Mouse (Mus musculus) embryonic facial prominence, embryonic 13.5 days (tissue): ENCODE measurements around the gene Degs1. TPM values are rescaled to one million over a fixed set of nuclear protein-coding genes. Genes with fewer than 3 reads are reported as not detected.

ENCODE experiments used
- ATAC-seq: fragments of 200-750 bp; cut with Nextera tagmentation; 2 replicates; pipeline ENCODE4 v1.8.0; 2017; ENCODE audit warnings: low read depth; ENCODE audit not compliant: insufficient number of reproducible peaks, insufficient read depth, low FRiP score, low TSS enrichment
- H3K27ac ChIP-seq: fragments of 300-500 bp; sonication (generic); 2 replicates; pipeline ENCODE4 v1.5.1; 2015; ENCODE audit warnings: moderate library complexity, mild to moderate bottlenecking, inconsistent platforms
- H3K27me3 ChIP-seq: fragments of 300-500 bp; sonication (generic); 2 replicates; pipeline ENCODE4 v1.6.1; 2015; ENCODE audit warnings: mild to moderate bottlenecking, inconsistent platforms
- H3K36me3 ChIP-seq: fragments of 300-500 bp; sonication (generic); 2 replicates; pipeline ENCODE4 v1.6.1; 2015; ENCODE audit warnings: mild to moderate bottlenecking, inconsistent platforms
- H3K4me1 ChIP-seq: fragments of 300-500 bp; sonication (generic); 2 replicates; pipeline ENCODE4 v1.6.1; 2015; ENCODE audit warnings: inconsistent platforms
- H3K4me2 ChIP-seq: fragments of 300-500 bp; sonication (generic); 2 replicates; pipeline ENCODE4 v1.6.1; 2015; ENCODE audit warnings: moderate library complexity, mild to moderate bottlenecking, inconsistent platforms
- H3K4me3 ChIP-seq: fragments of 300-500 bp; sonication (generic); 2 replicates; pipeline ENCODE4 v1.5.1; 2015; ENCODE audit warnings: mild to moderate bottlenecking, inconsistent platforms
- H3K9ac ChIP-seq: fragments of 300-500 bp; sonication (generic); 2 replicates; pipeline ENCODE4 v1.6.1; 2015; ENCODE audit warnings: mild to moderate bottlenecking, inconsistent platforms
- H3K9me3 ChIP-seq: fragments of 300-500 bp; sonication (generic); 2 replicates; pipeline ENCODE4 v1.6.1; 2016; ENCODE audit warnings: inconsistent platforms
- WGBS: fragments of 180-500 bp; shearing (Covaris S2); methylation state at CpG from one replicate; pipeline ENCODE4 v1.1.7; 2015; ENCODE audit warnings: mixed read lengths; 5-methylcytosine and 5-hydroxymethylcytosine counted together
- polyA plus RNA-seq: library from polyadenylated mRNA; unstranded; fragments of >200 nt; fragmentation: Nextera tagmentation; extraction: Ambion mirVana; gene quantifications from 2 replicates; pipeline ENCODE4 v1.2.1, GENCODE M21; 2015

Degs1 gene
- polyA plus RNA-seq, 1 experiment from 2014 or later: 100 TPM

DNA sequence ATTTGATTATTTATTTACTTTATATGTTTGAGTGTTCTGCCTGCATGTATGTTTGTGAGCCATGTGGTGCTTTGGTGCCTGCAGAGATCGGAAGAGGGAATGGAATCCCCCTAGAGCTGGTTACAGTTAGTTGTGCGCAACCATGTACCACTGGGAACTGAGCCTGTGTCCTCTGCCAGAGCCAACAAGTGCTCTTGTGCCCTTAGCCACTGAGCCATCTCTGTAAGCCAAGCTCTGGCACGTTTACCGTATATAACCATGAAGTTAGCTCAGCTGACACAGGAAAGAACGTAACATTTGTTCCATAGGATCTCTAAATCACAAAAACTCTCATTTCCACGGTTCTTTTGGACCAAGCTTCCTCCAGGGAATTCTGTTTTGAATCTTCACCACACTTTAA lies 2.6 kb downstream of the Degs1 start:
- 59% methylated on average over 6 of the region's 6 CpGs for WGBS
- no peaks in the 10 kb centered on the region for H3K9me3 ChIP-seq
- H3K36me3 ChIP-seq: peaks cover 41% of the 10 kb centered on the region
- H3K4me3 ChIP-seq: no peak overlapping the region
- H3K9ac ChIP-seq: 0 out of 2 replicates have a peak overlapping the region, but pooled peaks have one; percentile 11
- H3K27ac ChIP-seq: no peak overlapping the region
- peak overlapping the region; percentile 84 for H3K4me2 ChIP-seq
- ATAC-seq: no peak
- peaks cover 27% of the 10 kb centered on the region for H3K4me1 ChIP-seq
- H3K27me3 ChIP-seq: no peaks in the 10 kb centered on the region

GRCm38 (mm10) chr1:182279436-182279835 lies 3.2 kb downstream of the Degs1 start:
- H3K4me2 ChIP-seq: no peak overlapping the region
- no peaks in the 10 kb centered on the region for H3K9me3 ChIP-seq
- no peak overlapping the region for H3K27ac ChIP-seq
- no peak overlapping the region for H3K9ac ChIP-seq
- no peaks in the 10 kb centered on the region for H3K27me3 ChIP-seq
- 73% methylated on average over 4 of the region's 4 CpGs for WGBS
- H3K4me3 ChIP-seq: no peak overlapping the region
- peaks cover 27% of the 10 kb centered on the region for H3K4me1 ChIP-seq
- peaks cover 46% of the 10 kb centered on the region for H3K36me3 ChIP-seq
- ATAC-seq: no peak

DNA sequence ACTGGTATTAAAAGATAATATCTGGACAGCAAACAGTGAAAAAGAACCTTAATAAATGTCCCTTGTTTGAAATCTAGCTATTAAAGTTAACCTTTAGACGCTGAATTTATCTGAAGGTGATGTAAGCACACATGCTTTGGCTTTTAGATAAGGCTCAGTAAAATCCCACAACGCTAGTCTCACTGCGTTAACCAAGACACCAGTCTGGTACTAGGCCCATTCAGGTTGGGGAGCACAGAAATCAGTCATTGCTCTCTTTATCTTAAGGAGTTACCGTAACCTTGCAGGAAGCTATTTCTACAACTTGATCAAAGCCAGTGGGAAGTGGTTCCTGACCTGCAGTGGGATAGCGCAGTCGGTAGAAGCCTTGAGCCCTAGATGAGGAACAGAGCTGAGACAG lies 7.5 kb downstream of the Degs1 start:
- no peak for ATAC-seq
- 95% methylated on average over 6 of the region's 6 CpGs for WGBS
- H3K9ac ChIP-seq: no peak overlapping the region
- H3K27ac ChIP-seq: no peak overlapping the region
- no peak overlapping the region for H3K4me2 ChIP-seq
- no peaks in the 10 kb centered on the region for H3K27me3 ChIP-seq
- no peak overlapping the region for H3K4me3 ChIP-seq
- peaks cover 67% of the 10 kb centered on the region for H3K36me3 ChIP-seq
- peaks cover 3% of the 10 kb centered on the region for H3K4me1 ChIP-seq
- no peaks in the 10 kb centered on the region for H3K9me3 ChIP-seq

GRCm38 (mm10) chr1:182271632-182272031 lies 11.0 kb downstream of the Degs1 start:
- Histone ChIP-seq H3K27me3 (no peaks in the 10 kb centered on the region), H3K27ac (no peak overlapping the region), H3K9ac (no peak overlapping the region), H3K36me3 (peaks cover 40% of the 10 kb centered on the region), H3K4me1 (no peaks in the 10 kb centered on the region), H3K4me2 (no peak overlapping the region), H3K4me3 (no peak overlapping the region), H3K9me3 (no peaks in the 10 kb centered on the region)
- WGBS: 80% methylated on average over 5 of the region's 5 CpGs
- no peak for ATAC-seq

- no peaks in the 10 kb centered on the region for H3K4me1 ChIP-seq
- WGBS: 80% methylated on average over 5 of the region's 5 CpGs
- H3K4me2 ChIP-seq: no peak overlapping the region
- H3K4me3 ChIP-seq: no peak overlapping the region
- peaks cover 36% of the 10 kb centered on the region for H3K36me3 ChIP-seq
- no peaks in the 10 kb centered on the region for H3K27me3 ChIP-seq
- no peak overlapping the region for H3K9ac ChIP-seq
- H3K9me3 ChIP-seq: no peaks in the 10 kb centered on the region
- no peak for ATAC-seq
- H3K27ac ChIP-seq: no peak overlapping the region
Observed at GRCm38 (mm10) chr1:182271130-182271529, 11.5 kb downstream of the Degs1 start.

GRCm38 (mm10) chr1:182268317-182268716 lies 14.3 kb downstream of the Degs1 start:
- Histone ChIP-seq H3K27ac (no peak overlapping the region), H3K27me3 (no peaks in the 10 kb centered on the region), H3K4me2 (no peak overlapping the region), H3K9me3 (no peaks in the 10 kb centered on the region), H3K4me3 (no peak overlapping the region), H3K4me1 (no peaks in the 10 kb centered on the region), H3K36me3 (peaks cover 10% of the 10 kb centered on the region), H3K9ac (no peak overlapping the region)
- ATAC-seq: no peak
- 60% methylated on average over 4 of the region's 4 CpGs for WGBS

DNA sequence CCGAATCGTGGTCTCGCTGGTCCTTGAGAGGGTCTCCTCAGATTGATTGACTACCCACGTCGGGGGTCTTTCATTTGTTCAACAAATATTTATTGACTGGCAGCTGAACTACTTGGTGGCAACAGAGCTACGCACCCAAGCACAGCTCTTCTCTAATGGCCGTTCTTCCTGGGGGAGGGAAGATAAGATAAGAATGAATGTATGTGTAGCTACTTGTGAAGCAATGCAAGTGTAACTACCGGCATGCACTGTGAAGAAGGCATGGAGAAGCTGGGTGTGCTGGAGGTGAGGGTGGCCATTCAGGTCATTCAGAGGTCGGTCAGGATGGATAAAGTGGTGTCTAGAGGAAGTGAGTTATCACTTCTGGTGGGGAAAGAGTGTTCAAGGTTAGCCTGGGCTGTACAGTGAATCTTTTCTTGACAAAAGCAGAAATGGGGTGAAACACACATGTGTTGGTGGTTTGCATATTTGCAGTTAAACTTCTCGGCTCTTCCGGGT lies 16.5 kb downstream of the Degs1 start:
- Histone ChIP-seq H3K36me3 (no peaks in the 10 kb centered on the region), H3K4me2 (no peak overlapping the region), H3K4me3 (no peak overlapping the region), H3K27ac (no peak overlapping the region), H3K9me3 (no peaks in the 10 kb centered on the region), H3K27me3 (no peaks in the 10 kb centered on the region), H3K4me1 (no peaks in the 10 kb centered on the region), H3K9ac (no peak overlapping the region)
- ATAC-seq: no peak
- 93% methylated on average over 11 of the region's 11 CpGs for WGBS

DNA sequence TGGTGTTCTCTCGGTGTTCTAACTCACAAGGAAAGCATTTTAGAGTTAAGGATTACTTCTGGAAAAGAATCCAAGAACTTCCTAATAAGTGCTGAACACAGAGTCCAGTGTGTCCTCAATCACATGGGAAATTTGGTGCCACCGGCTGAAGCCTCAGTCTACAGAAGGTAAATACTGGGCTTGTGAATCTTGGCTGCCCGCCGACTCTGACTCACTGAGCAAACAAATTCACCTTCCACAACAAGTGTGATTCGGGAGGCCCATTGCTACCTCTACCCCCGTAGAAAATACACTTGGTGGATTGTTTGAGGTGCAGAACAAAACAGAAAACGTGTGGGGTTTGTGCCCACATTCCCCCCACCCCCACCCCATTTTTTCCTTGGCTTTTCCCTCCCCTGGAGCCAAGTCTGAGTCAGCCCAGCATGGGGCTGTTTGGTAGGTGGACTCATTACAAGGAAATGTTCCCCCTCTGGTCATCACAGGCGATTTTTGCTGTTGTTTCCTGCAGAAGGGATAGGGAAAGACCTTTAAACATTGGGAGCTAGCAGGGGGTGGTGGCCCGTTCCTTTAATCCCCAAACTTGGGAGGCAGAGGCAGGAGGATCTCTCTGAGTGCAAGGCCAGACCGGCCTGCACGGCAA lies 26.4 kb downstream of the Degs1 start:
- WGBS: 84% methylated on average over 11 of the region's 11 CpGs
- Histone ChIP-seq H3K4me2 (no peak overlapping the region), H3K4me3 (no peak overlapping the region), H3K27ac (no peak overlapping the region), H3K4me1 (no peaks in the 10 kb centered on the region), H3K27me3 (no peaks in the 10 kb centered on the region), H3K9me3 (no peaks in the 10 kb centered on the region), H3K36me3 (no peaks in the 10 kb centered on the region), H3K9ac (no peak overlapping the region)
- no peak for ATAC-seq

- ATAC-seq: no peak
- H3K27me3 ChIP-seq: no peaks in the 10 kb centered on the region
- H3K9ac ChIP-seq: no peak overlapping the region
- no peaks in the 10 kb centered on the region for H3K4me1 ChIP-seq
- H3K36me3 ChIP-seq: no peaks in the 10 kb centered on the region
- H3K4me3 ChIP-seq: no peak overlapping the region
- no peaks in the 10 kb centered on the region for H3K9me3 ChIP-seq
- no peak overlapping the region for H3K27ac ChIP-seq
- H3K4me2 ChIP-seq: no peak overlapping the region
- WGBS: 88% methylated on average over 11 of the region's 11 CpGs
Observed at GRCm38 (mm10) chr1:182255031-182255430, 27.6 kb downstream of the Degs1 start.

DNA sequence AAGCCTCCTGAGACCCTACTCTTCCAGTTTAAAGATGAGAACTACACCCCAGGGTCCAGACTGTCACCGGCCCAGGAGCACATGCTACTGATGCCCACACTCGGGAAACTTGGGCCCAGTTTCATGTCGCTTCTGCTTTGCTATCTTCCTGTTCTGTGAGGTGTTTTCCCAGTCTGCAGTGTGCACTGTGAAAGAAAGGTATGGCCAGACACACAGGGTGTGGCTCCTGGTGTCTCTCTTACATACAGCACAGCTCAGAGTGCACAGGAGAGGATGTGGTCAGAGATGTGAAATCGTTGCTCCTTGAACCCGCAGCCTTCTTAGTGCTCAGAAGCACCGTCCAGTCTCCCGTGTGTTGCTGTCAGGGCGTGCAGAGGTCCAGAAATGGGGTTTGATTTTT lies 28.0 kb downstream of the Degs1 start:
- Histone ChIP-seq H3K4me3 (no peak overlapping the region), H3K4me1 (no peaks in the 10 kb centered on the region), H3K27ac (no peak overlapping the region), H3K27me3 (no peaks in the 10 kb centered on the region), H3K9me3 (no peaks in the 10 kb centered on the region), H3K9ac (no peak overlapping the region), H3K4me2 (no peak overlapping the region), H3K36me3 (no peaks in the 10 kb centered on the region)
- no peak for ATAC-seq
- 89% methylated on average over 8 of the region's 8 CpGs for WGBS

DNA sequence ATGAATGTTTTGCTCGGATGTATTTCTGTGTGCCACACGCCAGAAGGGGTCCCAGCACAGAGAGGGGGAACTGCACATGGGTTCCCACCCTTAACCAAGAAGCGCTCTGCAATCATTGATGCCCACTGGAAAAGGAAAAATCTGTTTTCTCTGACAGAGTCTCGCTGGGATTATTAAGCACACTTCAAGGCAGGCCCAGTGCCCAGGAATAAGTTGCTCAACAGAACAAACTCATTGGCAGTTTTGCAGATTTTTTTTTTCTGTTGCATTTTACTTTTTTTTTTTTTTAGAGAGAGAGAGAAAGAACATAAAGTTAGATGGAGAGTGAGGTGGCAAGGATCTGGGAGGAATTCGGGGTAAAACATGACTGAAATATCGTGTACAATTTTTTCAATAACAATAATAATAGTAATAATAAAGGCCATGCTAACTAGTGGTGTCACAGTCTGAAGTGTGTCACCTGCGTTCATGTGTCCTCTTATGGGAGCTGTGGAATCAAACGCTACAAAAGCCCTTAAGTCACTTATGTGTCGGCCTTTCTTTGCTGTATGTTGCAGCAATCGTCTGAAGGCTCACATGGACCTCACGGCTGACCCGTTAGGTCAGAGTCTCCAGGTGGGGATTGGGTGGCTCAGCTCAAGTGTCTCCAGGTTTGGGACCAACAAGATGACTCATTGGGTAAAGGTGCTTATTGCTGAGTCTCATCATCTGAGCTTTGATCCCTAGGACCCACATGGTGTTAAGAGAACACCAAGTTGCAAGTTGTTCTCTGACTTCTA lies 28.7 kb downstream of the Degs1 start:
- Histone ChIP-seq H3K9me3 (no peaks in the 10 kb centered on the region), H3K4me3 (no peak overlapping the region), H3K27ac (no peak overlapping the region), H3K4me2 (no peak overlapping the region), H3K36me3 (no peaks in the 10 kb centered on the region), H3K27me3 (no peaks in the 10 kb centered on the region), H3K4me1 (no peaks in the 10 kb centered on the region), H3K9ac (no peak overlapping the region)
- ATAC-seq: no peak
- 89% methylated on average over 12 of the region's 12 CpGs for WGBS

GRCm38 (mm10) chr1:182252534-182253171 lies 30.0 kb downstream of the Degs1 start:
- H3K27ac ChIP-seq: no peak overlapping the region
- H3K9me3 ChIP-seq: no peaks in the 10 kb centered on the region
- 74% methylated on average over 10 of the region's 10 CpGs for WGBS
- no peaks in the 10 kb centered on the region for H3K36me3 ChIP-seq
- no peaks in the 10 kb centered on the region for H3K27me3 ChIP-seq
- H3K9ac ChIP-seq: no peak overlapping the region
- H3K4me1 ChIP-seq: no peaks in the 10 kb centered on the region
- no peak overlapping the region for H3K4me3 ChIP-seq
- H3K4me2 ChIP-seq: no peak overlapping the region
- no peak for ATAC-seq
